Mouse (Mus musculus): ENCODE data around the gene Slc30a2.

DNA sequence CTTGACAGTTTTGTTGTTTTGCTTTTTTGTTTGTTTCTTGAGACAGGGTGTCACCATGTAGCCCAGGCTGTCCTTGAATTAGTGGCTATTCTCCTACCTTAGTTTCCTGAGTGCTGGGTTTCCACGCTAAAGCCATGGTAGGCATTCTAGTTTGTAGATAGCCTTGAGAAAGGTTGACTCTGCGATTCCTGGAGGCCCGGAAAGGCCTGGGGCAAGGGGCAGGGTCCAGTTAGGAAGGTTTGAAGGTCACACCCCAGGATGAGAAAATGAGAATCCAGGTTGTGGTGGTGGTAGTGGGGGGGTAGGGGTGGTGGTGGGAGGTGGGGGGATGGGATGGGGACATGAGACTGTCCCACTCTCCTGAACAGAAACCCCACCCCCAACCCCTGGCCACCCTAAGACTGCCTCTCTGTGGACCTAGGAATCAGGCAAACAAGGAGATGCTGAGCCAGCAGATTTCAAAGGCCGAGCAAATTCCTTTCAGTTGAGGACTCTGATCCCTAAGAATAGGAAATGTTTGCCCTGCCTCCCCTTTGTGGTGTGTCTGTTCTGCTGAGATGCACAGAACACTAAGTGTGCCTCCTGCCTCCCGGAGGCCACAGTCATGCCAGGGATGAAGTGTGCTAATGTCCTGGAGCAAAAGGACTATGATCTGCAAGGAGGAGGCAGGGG is 16.0 kb upstream of the Slc30a2 start:
- no peak for TF ChIP-seq POLR2A (IDR thresholded peaks at IDR 0.05; ENCODE audit: low read depth, low read length)
- TF ChIP-seq CTCF (IDR thresholded peaks at IDR 0.05; ENCODE audit: extremely low read depth, insufficient read depth, insufficient read length, insufficient replicate concordance): no peak
